Mouse (Mus musculus): ENCODE measurements at regions not wholly inside any gene's neighbourhood (a gene's known extent, or its start where the extent isn't known, plus 50 kb on each side); places are given as distances from the start of the nearest gene placed in this dataset.

- no peak for TF ChIP-seq CTCF (IDR thresholded peaks at IDR 0.05; ENCODE audit: insufficient read depth, low read depth, low read length)
- TF ChIP-seq POLR2A (IDR thresholded peaks at IDR 0.05; ENCODE audit: insufficient read depth, low read depth, low read length) = no peak
Observed at GRCm38 (mm10) chr16:29833875-29834274, 230.3 kb upstream of the Hes1 start.
